Mouse (Mus musculus) T-cell, adult 2 months (primary cell): ENCODE results near the gene Dennd4a.

Experiments
- DNase-seq: peaks from one replicate; pipeline ENCODE4 v3.0.0; 2022; ENCODE audit warnings: low spot score

Dennd4a gene

DNA sequence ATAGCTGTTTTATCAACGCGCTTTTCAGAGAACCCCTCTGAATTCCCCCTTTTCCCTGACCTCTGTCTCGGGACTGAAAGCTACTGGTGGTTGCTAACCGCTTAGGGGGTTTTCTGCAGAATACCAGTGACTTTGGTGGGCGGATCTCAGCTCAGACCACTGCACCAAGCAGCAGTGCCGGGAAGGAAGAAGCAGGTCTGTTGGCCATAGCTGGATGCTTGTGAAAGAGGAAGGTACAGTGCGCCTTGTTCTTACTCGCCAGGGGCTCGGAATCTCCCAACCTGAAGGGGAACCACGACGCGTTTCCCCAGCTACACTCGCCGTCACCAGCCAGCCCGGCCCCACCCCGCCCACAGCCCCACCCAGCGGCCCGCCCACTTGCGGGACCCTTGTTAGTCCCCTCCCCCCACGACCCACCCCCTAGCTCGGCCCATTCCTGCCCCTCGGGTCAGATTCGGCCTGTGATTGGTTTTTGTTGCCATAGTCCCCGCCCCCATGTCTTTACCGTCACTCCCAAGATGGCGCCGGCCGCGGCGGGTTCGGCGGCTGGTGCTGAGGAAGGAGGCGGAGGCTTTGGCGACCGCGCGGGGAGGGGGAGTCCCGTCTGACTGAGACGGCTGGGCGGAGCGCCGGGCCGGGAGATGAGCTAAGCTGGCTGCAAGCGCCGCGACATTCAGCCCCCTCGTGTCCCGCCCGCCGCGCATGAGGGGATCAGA, at the start of gene Dennd4a:
TSS of gene Dennd4a (plus strand) at position 519 of the 716 bp plus-strand sequence.
- DNase-seq, result peak; percentile 99

- DNase-seq, result no peak
Observed at GRCm38 (mm10) chr9:64764824-64765223, 46.3 kb upstream of the Dennd4a start.

DNA sequence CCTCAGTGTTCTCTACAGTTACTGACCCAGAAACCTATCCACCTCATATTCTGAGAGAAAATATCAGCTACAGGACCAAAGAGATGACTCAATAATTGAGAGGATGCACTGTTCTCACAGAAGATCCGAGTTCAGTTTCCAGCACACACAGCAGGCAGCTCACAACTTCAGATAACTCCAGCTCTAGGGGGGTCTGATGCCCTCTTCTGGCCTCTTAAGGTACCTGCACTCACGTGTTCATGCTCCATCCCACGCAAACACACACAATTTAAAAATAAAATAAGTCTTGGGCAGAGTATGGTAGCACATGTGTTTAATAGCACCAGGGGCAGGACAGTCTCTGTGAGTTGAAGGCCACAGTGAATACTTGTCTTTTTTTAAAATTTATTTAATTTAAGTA, 45.0 kb upstream of the Dennd4a start:
- no peak for DNase-seq

DNA sequence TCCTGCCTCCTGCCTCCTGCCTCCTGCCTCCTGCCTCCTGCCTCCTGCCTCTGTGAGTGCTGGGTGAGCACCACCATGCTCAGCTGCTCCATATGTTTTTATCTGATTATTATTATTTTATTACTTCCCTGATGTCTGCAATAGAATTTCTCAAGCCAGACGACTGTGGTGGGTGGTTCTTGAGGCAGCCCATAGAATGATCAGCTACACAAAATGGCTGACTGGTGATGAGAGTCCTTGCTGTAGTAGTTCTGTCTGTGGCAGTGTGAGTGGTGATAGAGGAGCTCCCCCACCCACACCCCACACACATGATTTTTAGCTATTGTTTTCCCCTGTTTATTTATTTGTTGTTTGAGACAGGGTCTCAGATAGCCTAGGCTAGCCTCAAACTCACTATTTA, 43.3 kb upstream of the Dennd4a start:
- no peak for DNase-seq

- DNase-seq, result no peak
Observed at GRCm38 (mm10) chr9:64769066-64769695, 42.0 kb upstream of the Dennd4a start.

- no peak for DNase-seq
Observed at GRCm38 (mm10) chr9:64769911-64770310, 41.2 kb upstream of the Dennd4a start.

DNA sequence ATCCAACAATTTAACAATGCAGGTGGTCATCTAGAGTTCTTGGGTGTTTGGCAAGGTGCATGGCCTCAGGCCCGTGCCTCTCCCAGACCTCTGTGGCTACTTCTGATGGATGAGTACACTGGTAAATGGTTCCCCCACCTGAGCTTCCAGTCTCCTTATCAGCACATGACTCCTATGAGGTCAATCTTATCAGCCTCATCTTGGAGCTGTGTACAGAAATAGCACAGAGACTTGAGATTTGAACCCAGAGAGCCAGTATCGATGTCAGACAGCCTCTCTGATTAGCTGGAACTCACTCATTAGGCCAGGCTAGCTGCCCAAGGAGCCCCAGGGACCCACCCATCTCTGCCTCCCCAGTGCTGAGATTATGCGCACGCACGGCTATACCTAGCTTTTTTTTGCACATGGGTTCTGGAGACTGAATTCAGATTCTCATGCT, 40.7 kb upstream of the Dennd4a start:
- DNase-seq, result no peak

DNA sequence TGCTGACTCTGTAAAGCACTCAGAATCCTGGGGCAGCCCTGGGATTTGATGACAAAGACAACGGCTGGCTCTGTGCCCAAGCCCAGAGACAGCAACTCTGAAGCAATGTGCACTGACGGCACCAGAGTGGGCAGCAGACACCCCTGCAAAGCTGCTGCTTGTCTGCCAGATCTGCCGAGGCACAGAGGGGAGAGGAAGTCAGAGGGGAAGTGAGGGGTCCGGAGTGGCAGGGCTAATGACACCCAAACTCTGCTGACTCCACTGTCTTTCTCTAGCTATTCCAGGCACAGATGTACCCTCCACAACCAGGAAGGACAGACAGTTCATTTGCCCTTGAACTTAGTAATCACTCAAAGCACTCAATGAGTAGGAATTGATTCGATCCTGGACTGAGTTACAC, 39.9 kb upstream of the Dennd4a start:
- DNase-seq, result no peak

DNA sequence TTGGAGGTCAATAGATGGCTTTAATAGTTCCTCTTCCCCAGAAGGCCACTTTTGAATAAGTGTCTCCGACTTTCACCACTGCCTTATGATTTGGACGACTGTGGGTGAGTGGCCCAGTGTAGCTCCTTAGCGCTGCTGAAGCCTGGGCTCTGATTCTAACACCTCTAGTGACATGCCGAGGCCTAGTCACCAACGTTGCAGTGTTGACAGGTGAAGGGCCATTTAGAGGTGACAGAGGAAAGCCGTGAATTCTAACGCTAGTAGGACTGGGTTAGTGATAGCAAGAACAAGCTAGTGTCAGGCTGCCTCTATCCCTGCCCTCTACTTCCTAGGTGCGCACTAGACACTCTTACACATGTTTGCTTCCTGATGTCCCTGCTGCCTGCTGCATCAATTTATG, 37.9 kb upstream of the Dennd4a start:
- DNase-seq, result no peak

DNA sequence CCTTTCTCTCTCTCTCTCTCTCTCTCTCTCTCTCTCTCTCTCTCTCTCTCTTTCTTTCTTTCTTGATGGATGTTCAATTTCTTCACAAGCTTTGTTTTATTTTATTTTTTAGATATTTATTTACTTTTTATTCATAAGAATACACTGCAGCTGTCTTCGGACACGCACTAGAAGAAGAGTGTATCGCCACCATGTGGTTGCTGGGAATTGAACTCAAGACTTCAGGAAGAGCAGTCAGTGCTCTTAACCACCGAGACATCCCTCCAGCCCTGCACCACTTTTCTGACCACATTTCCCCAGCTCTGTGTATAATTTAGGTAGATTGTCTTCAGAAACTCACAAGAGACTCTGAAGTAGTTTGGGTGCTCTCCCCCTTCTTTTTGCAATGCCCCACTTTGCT, 37.2 kb upstream of the Dennd4a start:
- DNase-seq, result no peak

- no peak for DNase-seq
Observed at GRCm38 (mm10) chr9:64774411-64774811, 36.7 kb upstream of the Dennd4a start.

DNA sequence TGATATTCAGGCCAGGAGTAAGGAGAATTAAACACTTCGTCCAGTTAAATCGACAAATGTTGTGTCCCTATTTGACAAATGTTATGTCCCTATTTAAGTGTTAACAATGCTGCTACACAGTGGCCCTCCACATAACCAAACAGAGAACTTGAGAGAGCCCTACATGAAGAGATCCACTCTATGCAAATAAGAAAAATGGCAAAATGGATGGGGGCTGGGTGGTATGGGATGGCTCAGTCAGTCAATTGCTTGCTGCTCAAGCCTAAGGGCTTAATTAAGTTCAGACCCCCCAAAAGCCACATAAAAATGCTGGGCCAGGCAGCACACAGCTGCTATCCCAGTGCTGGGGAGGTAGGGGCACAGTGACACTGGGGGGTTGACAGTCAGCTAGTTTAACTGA, 36.3 kb upstream of the Dennd4a start:
- no peak for DNase-seq

GRCm38 (mm10) chr9:64775491-64775890, 35.6 kb upstream of the Dennd4a start:
- DNase-seq, result no peak

GRCm38 (mm10) chr9:64777441-64777987, 33.6 kb upstream of the Dennd4a start:
- DNase-seq, result no peak

- DNase-seq, result no peak
Observed at GRCm38 (mm10) chr9:64778151-64778550, 33.0 kb upstream of the Dennd4a start.

DNA sequence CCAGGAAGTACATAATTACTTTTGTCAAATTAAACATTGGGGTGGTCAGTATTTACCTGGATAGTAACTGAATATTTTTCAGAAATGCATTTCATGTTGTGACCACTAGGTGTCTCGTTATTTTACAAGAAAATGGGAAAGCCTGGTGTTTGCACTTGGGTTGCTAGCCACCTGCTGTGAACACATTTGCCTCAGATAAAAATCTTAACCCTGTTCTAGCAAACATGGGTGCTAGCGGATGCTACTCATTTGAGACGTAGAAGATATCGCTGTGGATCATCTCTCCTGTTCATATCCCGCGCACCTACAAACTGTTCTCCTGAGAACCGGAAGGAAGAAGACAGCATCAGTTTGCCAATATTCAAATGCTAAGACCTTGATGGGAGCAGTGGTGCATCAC, 31.5 kb upstream of the Dennd4a start:
- peak; percentile 45 for DNase-seq

DNA sequence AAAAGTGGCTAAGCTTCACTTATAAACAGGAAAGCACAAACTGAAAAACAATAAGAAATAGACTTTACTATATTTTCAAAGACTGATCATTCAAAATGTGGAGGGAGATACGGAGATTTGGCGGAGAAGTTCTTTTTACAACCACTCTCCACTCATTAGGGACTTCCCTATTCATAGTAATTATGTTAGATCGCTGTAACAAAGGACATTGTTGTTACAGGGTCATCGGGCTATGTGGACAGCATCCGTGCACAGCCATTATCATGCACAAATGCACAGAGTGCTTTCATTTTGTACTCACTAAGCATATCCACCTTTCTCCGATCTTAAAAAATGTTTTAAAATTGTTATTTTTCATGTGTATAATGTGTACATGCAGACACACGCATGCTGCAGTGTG, 27.6 kb upstream of the Dennd4a start:
- DNase-seq, result no peak

DNA sequence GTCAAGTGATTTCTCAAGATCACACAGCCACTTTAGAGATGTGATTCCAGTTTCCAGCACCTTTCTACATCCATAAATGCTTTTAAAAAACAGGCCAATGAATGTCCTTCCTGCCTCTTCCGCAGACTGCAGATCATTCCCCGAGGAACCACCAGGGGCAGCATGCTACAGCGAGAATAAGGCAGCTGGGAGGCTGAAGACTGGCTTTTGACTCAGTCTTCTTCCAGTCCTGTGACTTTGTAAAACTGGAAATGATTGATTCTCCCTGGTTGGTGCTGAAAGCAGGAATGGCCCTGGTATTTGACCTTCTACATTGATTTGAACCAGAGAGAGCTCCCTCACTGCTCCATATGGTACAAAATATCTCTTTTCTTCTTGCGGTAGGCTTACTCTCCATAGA, 26.3 kb upstream of the Dennd4a start:
- DNase-seq, result peak; percentile 76

DNA sequence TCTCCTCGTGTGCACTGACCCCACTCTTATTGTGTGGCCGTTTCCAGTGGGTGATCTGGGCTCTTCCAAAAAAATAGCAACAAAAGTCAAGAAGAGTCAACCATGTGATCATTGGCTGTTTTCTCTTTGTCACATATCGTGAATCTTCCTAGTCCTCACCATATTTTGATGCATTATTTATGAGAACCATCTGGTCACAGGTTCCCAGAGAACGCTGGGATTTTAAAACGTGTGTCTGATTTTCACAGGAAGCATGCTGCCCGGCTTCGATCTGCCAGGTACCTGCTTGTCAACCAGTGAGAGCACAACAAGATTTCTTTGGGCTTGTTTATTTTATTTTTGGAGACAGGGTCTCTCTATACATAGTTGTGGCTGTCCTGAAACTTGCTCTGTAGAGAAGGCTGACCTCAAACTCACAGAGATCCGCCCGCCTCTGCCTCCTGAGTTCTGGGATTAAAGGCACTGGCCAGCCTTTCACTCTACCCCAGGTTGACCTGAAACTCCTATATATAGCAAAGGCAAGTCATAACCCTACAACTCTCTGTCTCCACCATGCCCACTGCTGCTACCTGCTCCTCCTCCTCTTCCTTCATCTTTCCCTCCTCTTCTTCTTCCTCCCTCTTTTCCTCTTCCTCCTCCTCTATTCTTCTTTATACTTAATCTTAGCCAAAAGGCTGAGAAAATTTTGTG, 24.8 kb upstream of the Dennd4a start:
- no peak for DNase-seq

DNA sequence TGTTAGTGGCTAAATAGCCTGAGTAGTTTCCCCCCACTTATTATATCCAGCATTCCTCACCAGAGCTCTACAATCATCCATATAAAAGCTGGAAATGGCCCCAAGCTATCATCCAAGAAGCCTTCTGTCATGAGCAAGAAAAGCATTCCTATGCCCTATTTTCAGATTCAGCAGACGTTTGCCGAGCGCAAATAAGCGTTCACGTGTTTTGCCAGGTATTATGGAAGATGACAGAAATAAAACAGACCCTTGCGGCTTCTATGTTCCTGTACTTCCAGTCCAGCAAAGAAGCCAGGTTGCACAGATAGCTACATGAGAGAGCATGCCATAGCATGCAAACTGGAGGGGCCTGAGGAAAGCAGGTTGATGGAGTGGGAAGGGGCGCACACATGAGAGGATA, 23.1 kb upstream of the Dennd4a start:
- DNase-seq, result no peak

DNA sequence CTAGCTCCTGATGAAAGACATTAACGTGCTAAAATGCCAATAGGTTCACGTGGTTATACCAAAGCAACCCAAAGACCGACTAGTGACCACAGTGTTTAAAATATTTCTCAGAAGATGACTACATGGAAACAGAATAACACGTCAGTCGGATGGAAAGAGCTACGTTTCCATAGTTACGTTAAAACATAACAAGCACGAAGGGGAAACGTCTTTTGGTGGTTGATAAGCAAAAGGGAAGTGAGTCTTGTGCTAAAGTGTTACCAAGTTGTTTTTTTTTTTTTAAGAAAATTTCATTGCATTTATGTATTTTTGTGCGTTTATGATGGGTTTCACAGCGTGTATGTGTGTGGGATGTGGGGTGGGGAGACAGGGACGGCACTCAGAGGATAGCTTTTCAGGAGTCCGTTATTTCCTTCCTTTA, 21.8 kb upstream of the Dennd4a start:
- DNase-seq, result peak; percentile 79

- no peak for DNase-seq
Observed at GRCm38 (mm10) chr9:64789887-64790400, 21.2 kb upstream of the Dennd4a start.
